Mouse (Mus musculus) hindbrain, postnatal 0 days (tissue): ENCODE data around the gene Ica1l. TPM values are rescaled to one million over a fixed set of nuclear protein-coding genes. Genes with fewer than 3 reads are reported as not detected.

Experiments used
- ATAC-seq: fragments of 200-750 bp; cut with Nextera tagmentation; 2 replicates; pipeline ENCODE4 v1.8.0; 2017; ENCODE audit warnings: mild to moderate bottlenecking, moderate TSS enrichment, moderate library complexity
- DNase-seq: peaks from one replicate; pipeline ENCODE4 v3.0.0-alpha.2; 2015; ENCODE audit warnings: low spot score
- H3K27ac ChIP-seq: fragments of 300-500 bp; sonication (generic); 2 replicates; pipeline ENCODE4 v1.5.1; 2014; ENCODE audit warnings: mild to moderate bottlenecking
- H3K27me3 ChIP-seq: fragments of 300-500 bp; sonication (generic); 2 replicates; pipeline ENCODE4 v1.6.1; 2014; ENCODE audit warnings: low read length, mixed read lengths; ENCODE audit not compliant: insufficient read depth
- H3K36me3 ChIP-seq: fragments of 300-500 bp; sonication (generic); 2 replicates; pipeline ENCODE4 v1.6.1; 2014; ENCODE audit warnings: low read length, mixed read lengths; ENCODE audit not compliant: insufficient read depth
- H3K4me1 ChIP-seq: fragments of 300-500 bp; sonication (generic); 2 replicates; pipeline ENCODE4 v1.6.1; 2014; ENCODE audit warnings: antibody characterized with exemption, low read length, mixed read lengths; ENCODE audit not compliant: insufficient read depth
- H3K4me2 ChIP-seq: fragments of 300-500 bp; sonication (generic); 2 replicates; pipeline ENCODE4 v1.6.1; 2014; ENCODE audit warnings: low read depth, mild to moderate bottlenecking, low read length, moderate library complexity, mixed read lengths
- H3K4me3 ChIP-seq: fragments of 300-500 bp; sonication (generic); 2 replicates; pipeline ENCODE4 v1.5.1; 2014; ENCODE audit warnings: low read length
- H3K9ac ChIP-seq: fragments of 300-500 bp; sonication (generic); replicated peaks from 2 replicates; pipeline ENCODE4 v1.6.1; 2014; ENCODE audit warnings: mild to moderate bottlenecking, low read length, moderate library complexity, mixed read lengths
- H3K9me3 ChIP-seq: fragments of 300-500 bp; sonication (generic); 2 replicates; pipeline ENCODE4 v1.6.1; 2016; ENCODE audit warnings: low read length, mixed read lengths
- CTCF ChIP-seq: IDR thresholded peaks from 2 replicates; pipeline ENCODE4 v1.5.1; 2016; ENCODE audit warnings: antibody characterized with exemption, control low read depth, low read depth
- WGBS: fragments of 180-500 bp; shearing (Covaris S2); extraction: QIAGEN DNeasy Blood & Tissue Kit; methylation state at CpG from one replicate; pipeline ENCODE4 v1.1.7; 2014; 5-methylcytosine and 5-hydroxymethylcytosine counted together
- polyA plus RNA-seq: library from polyadenylated mRNA; unstranded; fragments of >200 nt; fragmentation: Nextera tagmentation; extraction: Ambion mirVana; gene quantifications from 2 replicates; pipeline ENCODE4 v1.2.1, GENCODE M21; 2015
- total RNA-seq: library from RNA; depleted of rRNA; stranded (reverse); fragments of >200 nt; gene quantifications from 2 replicates; pipeline ENCODE4 v1.2.3, GENCODE M21; 2014

Gene Ica1l
- total and polyA plus RNA-seq, 2 experiments from 2014 or later: 52.0 to 61.3 TPM

DNA sequence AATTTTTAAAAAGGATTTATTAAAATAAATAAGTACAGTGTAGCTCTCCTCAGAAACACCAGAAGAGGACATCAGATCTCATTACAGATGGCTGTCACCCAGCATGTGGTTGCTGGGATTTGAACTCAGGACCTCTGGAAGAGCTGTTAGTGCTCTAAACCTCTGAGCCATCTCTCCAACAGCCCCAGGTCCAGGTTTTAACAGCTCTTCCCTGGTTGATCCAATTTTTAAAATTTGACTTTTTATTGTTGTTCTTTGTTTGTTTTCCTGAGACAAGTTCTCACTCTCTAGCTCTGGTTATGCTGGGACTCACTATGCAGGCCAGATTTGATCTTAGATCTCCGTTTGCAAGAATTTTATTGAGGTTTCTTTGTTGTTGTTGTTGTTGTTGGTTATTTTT is 1.6 kb upstream of the Ica1l start:
- Histone ChIP-seq H3K4me3 (no peak overlapping the region), H3K27ac (no peak overlapping the region), H3K36me3 (no peaks in the 10 kb centered on the region), H3K4me2 (no peak overlapping the region), H3K9me3 (no peaks in the 10 kb centered on the region), H3K4me1 (no peaks in the 10 kb centered on the region), H3K27me3 (no peaks in the 10 kb centered on the region), H3K9ac (no peak overlapping the region)
- no peak for TF ChIP-seq CTCF
- ATAC-seq: no peak
- WGBS: 88% methylated on average over 1 of the region's 1 CpGs
- DNase-seq: no peak

DNA sequence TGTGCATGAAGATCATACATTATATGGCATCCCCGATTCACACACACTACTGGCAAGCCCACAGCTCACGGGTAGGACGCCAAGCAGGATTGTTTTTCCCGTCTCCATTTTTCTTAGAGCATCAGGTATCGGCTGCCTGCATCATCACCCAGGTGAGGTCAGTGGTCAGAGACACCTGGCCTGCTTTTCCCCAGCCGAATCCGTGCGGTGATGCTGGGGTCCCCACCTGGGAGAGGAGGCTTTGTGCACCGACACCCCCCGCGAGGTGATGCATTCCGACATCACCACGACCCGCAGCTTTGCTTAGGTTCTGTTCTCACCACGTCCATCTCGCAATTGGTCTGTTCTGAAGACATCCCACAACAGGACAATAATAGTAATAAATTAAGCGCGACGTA is 587 bp downstream of the Ica1l start:
- H3K9ac ChIP-seq: peak overlapping the region; percentile 89
- no peaks in the 10 kb centered on the region for H3K36me3 ChIP-seq
- H3K9me3 ChIP-seq: no peaks in the 10 kb centered on the region
- no peaks in the 10 kb centered on the region for H3K4me1 ChIP-seq
- WGBS: 3% methylated on average over 19 of the region's 19 CpGs
- peak overlapping the region; percentile 69 for H3K4me3 ChIP-seq
- H3K4me2 ChIP-seq: peak overlapping the region; percentile 83
- peak overlapping the region; percentile 85 for H3K27ac ChIP-seq
- ATAC-seq: no peak; the same call in none of the 2 replicates
- no peak for DNase-seq
- no peak for TF ChIP-seq CTCF
- no peaks in the 10 kb centered on the region for H3K27me3 ChIP-seq

DNA sequence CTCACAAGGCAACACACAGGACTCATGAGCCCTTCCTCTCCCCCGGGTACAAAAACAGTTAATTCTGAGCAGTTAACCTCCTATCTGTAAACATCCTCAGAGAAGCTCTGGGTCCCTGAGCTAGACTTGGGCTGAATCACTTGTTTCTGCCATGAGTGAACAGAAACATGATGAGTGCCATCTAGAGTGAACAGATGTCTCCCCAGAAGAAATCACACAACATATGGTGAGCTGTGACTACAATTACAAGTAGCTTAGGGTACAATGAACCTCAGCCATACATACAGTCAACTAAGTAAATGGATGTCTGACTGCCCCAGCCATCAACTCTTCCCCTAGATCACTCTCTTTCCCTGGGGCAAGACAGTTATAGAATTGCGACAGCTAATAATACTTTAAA is 7.9 kb downstream of the Ica1l start:
- peak; percentile 23 for DNase-seq
- ATAC-seq: no peak
- H3K9me3 ChIP-seq: no peaks in the 10 kb centered on the region
- no peak for TF ChIP-seq CTCF
- no peak overlapping the region for H3K4me3 ChIP-seq
- H3K9ac ChIP-seq: no peak overlapping the region
- no peak overlapping the region for H3K4me2 ChIP-seq
- no peak overlapping the region for H3K27ac ChIP-seq
- no peaks in the 10 kb centered on the region for H3K36me3 ChIP-seq
- H3K4me1 ChIP-seq: no peaks in the 10 kb centered on the region
- 86% methylated on average over 2 of the region's 2 CpGs for WGBS
- no peaks in the 10 kb centered on the region for H3K27me3 ChIP-seq

DNA sequence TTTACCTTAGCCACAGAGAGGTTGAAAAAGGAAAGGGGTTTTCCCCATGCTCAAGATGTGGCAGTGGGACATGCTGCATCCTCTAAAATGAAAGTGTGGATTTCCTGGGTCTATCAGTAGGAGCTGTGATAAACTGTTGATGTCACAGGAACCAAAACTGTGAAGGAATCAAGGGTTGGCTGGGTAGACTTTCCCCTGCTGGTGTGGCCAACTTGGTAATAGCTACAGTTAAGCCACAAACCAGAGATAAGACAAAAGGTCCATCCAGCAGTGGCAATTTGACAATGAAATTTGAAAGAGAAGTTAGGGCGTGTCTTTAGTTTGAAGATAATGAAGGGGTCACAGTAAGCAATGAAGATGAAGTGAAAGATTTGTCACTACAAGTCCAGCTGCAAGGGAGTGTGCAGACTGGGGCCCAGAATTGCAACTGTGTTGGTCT is 25.9 kb downstream of the Ica1l start:
- H3K9ac ChIP-seq: no peak overlapping the region
- no peak overlapping the region for H3K4me2 ChIP-seq
- no peaks in the 10 kb centered on the region for H3K27me3 ChIP-seq
- H3K4me1 ChIP-seq: no peaks in the 10 kb centered on the region
- H3K4me3 ChIP-seq: no peak overlapping the region
- TF ChIP-seq CTCF: no peak
- no peaks in the 10 kb centered on the region for H3K9me3 ChIP-seq
- WGBS: 93% methylated on average over 1 of the region's 1 CpGs
- ATAC-seq (no peak), DNase-seq (no peak)
- H3K27ac ChIP-seq: no peak overlapping the region
- no peaks in the 10 kb centered on the region for H3K36me3 ChIP-seq

DNA sequence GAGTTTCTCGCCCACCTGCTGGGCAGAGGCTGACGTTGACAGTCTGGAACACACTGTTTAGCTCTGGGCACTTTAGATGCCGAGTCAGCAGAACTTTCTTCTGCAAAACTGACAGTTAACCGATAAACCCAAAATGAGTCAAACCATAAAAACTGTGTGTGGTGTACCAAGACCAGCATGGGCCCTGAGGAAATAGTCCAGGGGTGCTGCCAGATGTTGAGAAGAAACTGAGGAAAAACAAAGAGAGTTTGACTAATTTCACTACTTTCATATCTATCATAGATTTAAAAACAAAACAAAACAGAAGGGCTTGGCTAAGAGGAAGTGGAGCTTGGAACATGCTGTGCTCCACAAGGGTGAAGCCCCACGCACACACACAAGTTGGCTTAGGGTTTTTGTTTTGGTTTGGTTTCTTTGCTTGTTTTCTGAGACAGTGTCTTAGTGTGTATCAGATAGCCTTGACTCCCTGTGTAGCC is 26.8 kb downstream of the Ica1l start:
- Histone ChIP-seq H3K27me3 (no peaks in the 10 kb centered on the region), H3K9me3 (no peaks in the 10 kb centered on the region), H3K27ac (no peak overlapping the region), H3K4me3 (no peak overlapping the region), H3K36me3 (no peaks in the 10 kb centered on the region), H3K4me1 (no peaks in the 10 kb centered on the region), H3K9ac (no peak overlapping the region), H3K4me2 (no peak overlapping the region)
- no peak for ATAC-seq
- 59% methylated on average over 5 of the region's 5 CpGs for WGBS
- DNase-seq: no peak
- TF ChIP-seq CTCF: no peak

DNA sequence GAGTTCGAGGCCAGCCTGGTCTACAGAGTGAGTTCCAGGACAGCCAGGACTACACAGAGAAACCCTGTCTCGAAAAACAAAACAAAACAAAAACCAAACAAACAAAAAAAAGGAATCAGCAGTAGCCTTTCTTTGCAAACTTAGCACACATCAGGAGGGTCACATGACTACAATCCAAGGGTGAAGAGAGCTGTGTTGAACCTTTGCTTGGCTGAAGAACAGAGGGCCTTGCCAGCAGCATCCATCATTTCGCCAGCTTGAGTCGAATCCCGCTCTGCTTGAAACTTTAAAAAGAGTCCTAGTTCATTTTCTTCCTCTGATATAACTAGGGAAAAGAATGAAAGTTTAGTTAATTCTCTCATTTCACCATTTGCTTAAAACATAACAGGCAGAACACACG is 27.5 kb downstream of the Ica1l start:
- WGBS: 84% methylated on average over 6 of the region's 6 CpGs
- Histone ChIP-seq H3K4me2 (no peak overlapping the region), H3K27me3 (no peaks in the 10 kb centered on the region), H3K4me3 (no peak overlapping the region), H3K4me1 (no peaks in the 10 kb centered on the region), H3K27ac (no peak overlapping the region), H3K9me3 (no peaks in the 10 kb centered on the region), H3K36me3 (no peaks in the 10 kb centered on the region), H3K9ac (no peak overlapping the region)
- ATAC-seq (no peak), DNase-seq (no peak)
- no peak for TF ChIP-seq CTCF

DNA sequence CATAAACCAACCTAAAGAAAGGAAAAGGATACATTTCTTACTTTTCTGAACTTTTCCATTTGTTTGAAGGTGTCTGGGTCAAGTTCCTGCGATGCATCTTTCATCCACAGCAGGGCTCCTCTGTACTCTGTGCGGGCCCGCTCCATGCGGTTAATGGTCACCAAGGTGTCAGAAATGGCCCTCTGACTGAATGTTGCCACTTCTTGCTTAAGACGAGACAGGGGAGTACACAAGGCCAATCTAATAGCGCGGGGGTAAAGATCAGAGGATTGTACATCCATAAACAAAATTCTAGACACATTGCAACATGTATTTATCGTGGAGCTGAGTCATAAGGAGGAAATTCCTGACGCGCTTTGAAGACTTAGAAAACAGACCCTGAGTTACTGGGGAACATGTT is 29.2 kb downstream of the Ica1l start:
- Histone ChIP-seq H3K4me2 (no peak overlapping the region), H3K9ac (no peak overlapping the region), H3K4me1 (no peaks in the 10 kb centered on the region), H3K36me3 (no peaks in the 10 kb centered on the region), H3K27ac (no peak overlapping the region), H3K9me3 (no peaks in the 10 kb centered on the region), H3K4me3 (no peak overlapping the region), H3K27me3 (no peaks in the 10 kb centered on the region)
- no peak for DNase-seq
- WGBS: 90% methylated on average over 10 of the region's 10 CpGs
- no peak for TF ChIP-seq CTCF
- no peak for ATAC-seq
